8 mouse cellular contexts compared by ENCODE assay signal in the genomic region with DNA sequence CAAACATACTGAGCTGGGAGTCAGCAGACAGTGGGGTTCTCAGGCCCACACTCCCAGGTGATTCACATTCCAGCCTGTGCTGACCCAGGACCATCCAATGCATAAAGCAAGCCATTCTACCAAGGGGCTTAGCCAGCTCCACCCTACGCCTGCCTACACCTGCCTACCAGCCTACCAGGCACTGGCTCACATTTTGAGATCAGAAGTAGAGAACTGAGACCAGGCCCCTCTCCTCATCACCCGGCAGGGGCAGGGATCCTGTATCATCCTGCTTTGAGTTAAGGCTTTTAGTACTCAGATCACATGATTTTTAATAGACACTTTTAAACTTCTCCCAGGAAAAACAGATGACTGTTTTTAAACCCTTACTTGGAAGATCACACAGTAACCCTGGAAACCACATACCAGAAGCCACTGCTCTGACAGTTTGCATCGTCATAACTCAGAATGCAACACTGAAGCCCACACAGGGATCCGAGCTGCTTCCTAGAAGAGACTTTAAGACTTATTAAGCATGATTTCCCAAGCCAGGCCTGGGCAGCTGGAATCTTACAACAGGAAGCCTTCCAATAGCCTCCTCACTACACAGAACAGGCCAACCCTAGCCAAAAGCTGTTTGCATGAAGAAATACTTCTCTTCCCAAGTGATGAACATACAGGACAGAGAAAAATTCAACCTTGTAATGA. TPM values are rescaled to one million over a fixed set of nuclear protein-coding genes. Genes with fewer than 3 reads are reported as not detected.
DNase-seq lines count a peak whose midpoint lies in the region; ATAC-seq and TF ChIP-seq lines count a peak whose summit lies in the region.

No protein-coding gene starts in this region.

- 66% methylated on average over 4 of the region's 4 CpGs for WGBS in hindbrain, embryonic 16.5 days
- 78% methylated on average over 4 of the region's 4 CpGs for WGBS in midbrain, embryonic 14.5 days

- peak overlapping the region; percentile 71 for H3K27ac ChIP-seq in layer of hippocampus, adult 2 months
- H3K27ac ChIP-seq in hindbrain, embryonic 16.5 days (ENCODE audit: low read depth, low read length), result no peak overlapping the region
- no peak overlapping the region for H3K27ac ChIP-seq in midbrain, embryonic 14.5 days (replicated peaks; ENCODE audit: low read depth, low read length)

- no peak for ATAC-seq in hindbrain, embryonic 16.5 days
- no peak for ATAC-seq in midbrain, embryonic 14.5 days (ENCODE audit: low FRiP score, low TSS enrichment)

- H3K27me3 ChIP-seq in hindbrain, embryonic 16.5 days (replicated peaks; ENCODE audit: control insufficient read depth, insufficient read depth, low read length), result no peaks in the 10 kb centered on the region
- no peaks in the 10 kb centered on the region for H3K27me3 ChIP-seq in midbrain, embryonic 14.5 days (ENCODE audit: control insufficient read depth, insufficient read depth, low read length)

- TF ChIP-seq CTCF in layer of hippocampus, adult 2 months (conservative IDR thresholded peaks at IDR 0.05), result no peak

- no peak overlapping the region for H3K4me2 ChIP-seq in hindbrain, embryonic 16.5 days (ENCODE audit: low read length)
- no peak overlapping the region for H3K4me2 ChIP-seq in midbrain, embryonic 14.5 days (ENCODE audit: low read length)

- no peak overlapping the region for H3K9ac ChIP-seq in hindbrain, embryonic 16.5 days (ENCODE audit: low read depth, low read length)
- H3K9ac ChIP-seq in midbrain, embryonic 14.5 days (replicated peaks; ENCODE audit: low read length), result no peak overlapping the region

- H3K4me3 ChIP-seq in layer of hippocampus, adult 2 months, result no peak overlapping the region
- no peak overlapping the region for H3K4me3 ChIP-seq in hindbrain, embryonic 16.5 days (ENCODE audit: low read length)
- no peak overlapping the region for H3K4me3 ChIP-seq in midbrain, embryonic 14.5 days (replicated peaks; ENCODE audit: low read depth, low read length)

- peak; percentile 36 for DNase-seq in adrenal gland, postnatal 10 days
- DNase-seq in adrenal gland, postnatal 4 days (ENCODE audit: low spot score in 2 of 2), result no peak
- peak; percentile 90 for DNase-seq in 3T3-L1 (ENCODE audit: low read depth, low spot score)
- peak; percentile 49 for DNase-seq in gastrocnemius, postnatal 14 days
- DNase-seq in layer of hippocampus, adult 2 months (ENCODE audit: low spot score in 2 of 2), result peak in 1 of 2 experiments; percentile 48
- DNase-seq in lung, postnatal 4 days, result peak; percentile 54 to 81
- DNase-seq in midbrain, embryonic 14.5 days, result no peak

- no peaks in the 10 kb centered on the region for H3K9me3 ChIP-seq in hindbrain, embryonic 16.5 days (ENCODE audit: control insufficient read depth, low read length)
- no peaks in the 10 kb centered on the region for H3K9me3 ChIP-seq in midbrain, embryonic 14.5 days (ENCODE audit: control insufficient read depth, low read length)

- H3K36me3 ChIP-seq in hindbrain, embryonic 16.5 days (ENCODE audit: control insufficient read depth, insufficient read depth, low read length), result no peaks in the 10 kb centered on the region
- no peaks in the 10 kb centered on the region for H3K36me3 ChIP-seq in midbrain, embryonic 14.5 days (ENCODE audit: control insufficient read depth, insufficient read depth, low read length)

- intact Hi-C loops in gastrocnemius, postnatal 14 days (cut with DNase I; ENCODE audit: low total_unique reads), result no loop called here

- no peaks in the 10 kb centered on the region for H3K4me1 ChIP-seq in hindbrain, embryonic 16.5 days (ENCODE audit: control insufficient read depth, insufficient read depth, low read depth, low read length)
- H3K4me1 ChIP-seq in midbrain, embryonic 14.5 days (ENCODE audit: control insufficient read depth, insufficient read depth, low read length), result no peaks in the 10 kb centered on the region

RNA-seq across cellular contexts. Expression of a gene that starts 27.5 kb away (rescaled TPM):
- 10 to 100 TPM; 20.9 to 29.4 TPM for total RNA-seq in adrenal gland, postnatal 10 days (2021)
- total RNA-seq in adrenal gland, postnatal 4 days (2021), result 10 to 100 TPM; 43.6 to 48.4 TPM
- total RNA-seq in gastrocnemius, postnatal 14 days (2021), result 10 to 100 TPM; 43.3 to 50.0 TPM
- total RNA-seq in layer of hippocampus, adult 2 months (2021), result 10 to 100 TPM in 1 of 2 experiments, 1 to 10 TPM in 1; 8.3 to 11.2 TPM
- 5.0 and 6.1 TPM in 2 replicates for polyA plus RNA-seq in hindbrain, embryonic 16.5 days (2015; fragmentation: Nextera tagmentation; extraction: Ambion mirVana)
- polyA plus RNA-seq in midbrain, embryonic 14.5 days (2014; fragmentation: Nextera tagmentation; extraction: Ambion mirVana), result 2.2 and 3.0 TPM in 2 replicates

RNA-seq across cellular contexts. Expression of a gene that starts 59.0 kb away (rescaled TPM):
- 10 to 100 TPM; 16.0 to 18.7 TPM for total RNA-seq in adrenal gland, postnatal 10 days (2021)
- total RNA-seq in adrenal gland, postnatal 4 days (2021), result 10 to 100 TPM; 24.4 to 25.3 TPM
- 1 to 10 TPM; 9.0 to 9.1 TPM for total RNA-seq in gastrocnemius, postnatal 14 days (2021)
- 10 to 100 TPM; 17.9 to 21.5 TPM for total RNA-seq in layer of hippocampus, adult 2 months (2021)
- polyA plus RNA-seq in hindbrain, embryonic 16.5 days (2015; fragmentation: Nextera tagmentation; extraction: Ambion mirVana), result 27.3 and 28.0 TPM in 2 replicates
- polyA plus RNA-seq in midbrain, embryonic 14.5 days (2014; fragmentation: Nextera tagmentation; extraction: Ambion mirVana), result 24.8 and 29.3 TPM in 2 replicates

Comparison
In these comparisons a context has a peak if more than half of its experiments do, and no peak if none do; other contexts are left out.
1. DNase-seq: peak in adrenal gland, postnatal 10 days (single experiment), 3T3-L1 (single experiment), gastrocnemius, postnatal 14 days (single experiment) and lung, postnatal 4 days (2 of 2); none in adrenal gland, postnatal 4 days (0 of 2) and midbrain, embryonic 14.5 days (single experiment).